Comparison of ENCODE assay signal across 7 mouse cellular contexts in the genomic region with DNA sequence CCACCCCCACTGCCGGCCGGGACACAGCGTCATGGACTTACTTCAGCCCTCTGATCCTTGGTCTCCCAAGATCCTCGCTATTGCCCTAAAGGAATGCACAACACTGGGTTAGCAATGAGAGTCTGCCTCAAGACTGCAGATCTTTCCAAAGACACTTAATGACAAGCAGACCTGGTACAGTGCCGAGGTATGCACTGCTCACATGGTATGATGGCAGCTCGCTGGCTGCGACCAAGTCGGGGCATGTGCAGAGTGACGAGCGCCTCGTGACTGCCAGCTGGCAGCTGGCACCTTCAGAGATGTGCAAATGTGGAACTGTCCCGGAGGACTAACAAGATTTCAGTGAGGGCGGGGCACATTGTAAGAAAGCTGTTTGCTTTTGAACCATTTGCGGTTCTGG.
DNase-seq lines count a peak whose midpoint lies in the region; ATAC-seq and TF ChIP-seq lines count a peak whose summit lies in the region.

No protein-coding gene starts in this region.

- intact Hi-C loops in gastrocnemius, postnatal 14 days (cut with DNase I; ENCODE audit: low total_unique reads), result no loop called here

- no peak overlapping the region for H3K4me3 ChIP-seq in C2C12 (ENCODE audit: insufficient read depth, poor library complexity, severe bottlenecking)
- no peak overlapping the region for H3K4me3 ChIP-seq in kidney, embryonic 16.5 days (ENCODE audit: low read length)
- no peak overlapping the region for H3K4me3 ChIP-seq in limb, embryonic 14.5 days (replicated peaks; ENCODE audit: low read length)

- H3K79me3 ChIP-seq in C2C12 (ENCODE audit: low read depth), result no peaks in the 10 kb centered on the region

- no peaks in the 10 kb centered on the region for H3K79me2 ChIP-seq in C2C12 (ENCODE audit: control insufficient read depth, insufficient read depth)

- 65% methylated on average over 14 of the region's 14 CpGs for WGBS in kidney, embryonic 16.5 days
- 49% methylated on average over 14 of the region's 14 CpGs for WGBS in limb, embryonic 14.5 days

- no peak overlapping the region for H3K4me2 ChIP-seq in kidney, embryonic 16.5 days (replicated peaks; ENCODE audit: low read depth, low read length)
- H3K4me2 ChIP-seq in limb, embryonic 14.5 days (replicated peaks; ENCODE audit: low read depth, low read length, severe bottlenecking), result no peak overlapping the region

- TF ChIP-seq CTCF in C2C12 (IDR thresholded peaks at IDR 0.05; ENCODE audit: control insufficient read depth, insufficient read depth, insufficient read length), result no peak

- peaks cover 32% of the 10 kb centered on the region for H3K4me1 ChIP-seq in kidney, embryonic 16.5 days (ENCODE audit: insufficient read depth, low read length)
- H3K4me1 ChIP-seq in limb, embryonic 14.5 days (ENCODE audit: control insufficient read depth, insufficient read depth, low read length), result peaks cover 19% of the 10 kb centered on the region

- H3K9me3 ChIP-seq in kidney, embryonic 16.5 days (ENCODE audit: low read length), result no peaks in the 10 kb centered on the region
- no peaks in the 10 kb centered on the region for H3K9me3 ChIP-seq in limb, embryonic 14.5 days (ENCODE audit: control insufficient read depth, low read length)

- no peaks in the 10 kb centered on the region for H3K36me3 ChIP-seq in C2C12 (ENCODE audit: control insufficient read depth, insufficient read depth)
- H3K36me3 ChIP-seq in kidney, embryonic 16.5 days (ENCODE audit: insufficient read depth, low read length), result no peaks in the 10 kb centered on the region
- H3K36me3 ChIP-seq in limb, embryonic 14.5 days (ENCODE audit: control insufficient read depth, insufficient read depth, low read length), result peaks cover 3% of the 10 kb centered on the region

- TF ChIP-seq POLR2A in limb, embryonic 14.5 days (IDR thresholded peaks at IDR 0.05; ENCODE audit: borderline replicate concordance, extremely low read depth, insufficient read depth, insufficient read length), result no peak

- ATAC-seq in kidney, embryonic 16.5 days (ENCODE audit: low FRiP score, low TSS enrichment), result peak; percentile 17; the same call in 1 of the 2 replicates
- peak; percentile 56 for ATAC-seq in limb, embryonic 14.5 days (ENCODE audit: low FRiP score, low read depth)

- H3K27me3 ChIP-seq in C2C12 (ENCODE audit: control insufficient read depth, insufficient read depth, insufficient read length), result no peaks in the 10 kb centered on the region
- no peaks in the 10 kb centered on the region for H3K27me3 ChIP-seq in kidney, embryonic 16.5 days (ENCODE audit: insufficient read depth, low read length)
- H3K27me3 ChIP-seq in limb, embryonic 14.5 days (ENCODE audit: control insufficient read depth, insufficient read depth, low read length), result no peaks in the 10 kb centered on the region

- H3K9ac ChIP-seq in kidney, embryonic 16.5 days (replicated peaks; ENCODE audit: low read length), result 0 out of 2 replicates have a peak overlapping the region, but pooled peaks have one; percentile 22
- no peak overlapping the region for H3K9ac ChIP-seq in limb, embryonic 14.5 days (ENCODE audit: low read depth, low read length, severe bottlenecking)

- H3K27ac ChIP-seq in kidney, embryonic 16.5 days (ENCODE audit: low read length), result peak overlapping the region; percentile 84
- no peak overlapping the region for H3K27ac ChIP-seq in limb, embryonic 14.5 days (replicated peaks; ENCODE audit: low read depth, low read length)

- DNase-seq in brain, adult 2 months (ENCODE audit: low read depth, low spot score), result peak; percentile 82
- peak; percentile 56 for DNase-seq in gastrocnemius, postnatal 14 days
- DNase-seq in limb, embryonic 14.5 days (ENCODE audit: low spot score), result peak; percentile 25
- DNase-seq in skeletal muscle tissue, adult 2 months (ENCODE audit: low read depth, low spot score), result peak; percentile 54
- DNase-seq in ovary, adult 18-20 months (ENCODE audit: low spot score), result no peak

- no peak overlapping the region for H3ac ChIP-seq in C2C12 (ENCODE audit: control insufficient read depth, insufficient read length, low read depth)

TF ChIP-seq in C2C12, 6 proteins besides CTCF, POLR2A, EP300 and RAD21:
- TF ChIP-seq MAX (IDR thresholded peaks at IDR 0.05), result peak; percentile 26
- TF ChIP-seq CEBPB (IDR thresholded peaks at IDR 0.05; ENCODE audit: low read depth), result no peak
